8 mouse cellular contexts compared by ENCODE assay signal in the genomic region with DNA sequence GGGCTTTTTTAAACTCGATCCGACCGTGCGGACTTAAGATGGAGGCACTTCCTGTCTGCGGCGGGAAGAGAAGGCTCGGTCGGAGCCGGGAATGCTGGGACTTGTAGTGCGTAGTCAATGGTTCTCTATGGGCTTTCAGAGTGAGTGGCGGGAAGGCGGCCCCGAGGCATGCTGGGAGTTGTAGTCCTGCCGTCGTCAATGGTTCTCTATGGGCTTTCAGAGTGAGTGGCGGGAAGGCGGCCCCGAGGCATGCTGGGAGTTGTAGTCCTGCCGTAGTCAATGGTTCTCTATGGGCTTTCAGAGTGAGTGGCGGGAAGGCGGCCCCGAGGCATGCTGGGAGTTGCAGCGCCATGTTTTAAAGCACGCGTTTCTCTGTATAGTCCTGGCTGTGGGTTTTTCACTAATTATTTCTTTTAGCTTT. TPM values are rescaled to one million over a fixed set of nuclear protein-coding genes. Genes with fewer than 3 reads are reported as not detected.
DNase-seq lines count a peak whose midpoint lies in the region; ATAC-seq lines count a peak whose summit lies in the region.
"Not testable (repeated sequence)": the region's sequence is repeated elsewhere in the genome, so short reads cannot be mapped to it uniquely, and the experiment has no call there.

No protein-coding gene starts in this region.

- H3K36me3 ChIP-seq in intestine, embryonic 14.5 days (ENCODE audit: control insufficient read depth, insufficient read depth, low read length) = peaks cover 17% of the 10 kb centered on the region

- DNase-seq in adrenal gland, adult 2 months = peak; percentile 100
- peak; percentile 100 for DNase-seq in embryo, embryonic 11.5 days (ENCODE audit: low read depth, low spot score)
- DNase-seq in gastrocnemius, postnatal 25 days = peak; percentile 100
- not testable (repeated sequence) for DNase-seq in intestine, embryonic 14.5 days (ENCODE audit: low spot score)
- DNase-seq in left cerebral cortex, postnatal 10 days (ENCODE audit: extremely low spot score in 1 of 2, low spot score in 2 of 2) = peak; percentile 99 to 100
- peak; percentile 94 for DNase-seq in right cerebral cortex, postnatal 14 days
- DNase-seq in urinary bladder, postnatal 25 days (ENCODE audit: low spot score) = peak; percentile 100

- peak overlapping the region; percentile 42; the same call in 1 of the 2 replicates for H3K4me2 ChIP-seq in intestine, embryonic 14.5 days (ENCODE audit: low read length)

- H3K4me1 ChIP-seq in intestine, embryonic 14.5 days (replicated peaks; ENCODE audit: control insufficient read depth, insufficient read depth, low read length) = not testable (repeated sequence)

- H3K27me3 ChIP-seq in intestine, embryonic 14.5 days (replicated peaks; ENCODE audit: control insufficient read depth, insufficient read depth, low read length) = not testable (repeated sequence)

- H3K9ac ChIP-seq in intestine, embryonic 14.5 days (ENCODE audit: low read length) = peak overlapping the region; percentile 88

- peak overlapping the region; percentile 87 for H3K27ac ChIP-seq in intestine, embryonic 14.5 days (ENCODE audit: low read depth)

- peak; percentile 96 for ATAC-seq in intestine, embryonic 14.5 days (replicated peaks; ENCODE audit: low FRiP score, low TSS enrichment, low read depth)
- ATAC-seq in megakaryocyte progenitor cell, adult 5-6 weeks (replicated peaks; ENCODE audit: poor library complexity) = peak; percentile 76

- intact Hi-C loops in left cerebral cortex, postnatal 10 days (cut with DNase I) = not testable (repeated sequence)

- WGBS in intestine, embryonic 14.5 days = 57% methylated on average over 25 of the region's 25 CpGs

- H3K4me3 ChIP-seq in intestine, embryonic 14.5 days (ENCODE audit: low read depth, low read length) = peak overlapping the region; percentile 57

- H3K9me3 ChIP-seq in intestine, embryonic 14.5 days (ENCODE audit: control insufficient read depth, low read length) = peaks cover 32% of the 10 kb centered on the region

RNA-seq across cellular contexts. Expression of gene Gm21887, which starts 0.4 kb away (rescaled TPM):
- 100 to 1,000 TPM in 1 of 2 experiments, 10 to 100 TPM in 1; 67.4 to 241 TPM for total RNA-seq in adrenal gland, adult 2 months (2021)
- 957 and 2,016 TPM in 2 replicates for polyA plus RNA-seq in adrenal gland, adult 2 months (2012; rRNA removed)
- 10 to 100 TPM; 31.6 to 43.1 TPM for total RNA-seq in gastrocnemius, postnatal 25 days (2021)
- polyA plus RNA-seq in intestine, embryonic 14.5 days (2014; fragmentation: Nextera tagmentation; extraction: Ambion mirVana) = 223 and 261 TPM in 2 replicates
- 100 to 1,000 TPM; 164 to 223 TPM for total RNA-seq in left cerebral cortex, postnatal 10 days (2021)
- 69.2 and 81.4 TPM in 2 replicates for total RNA-seq in megakaryocyte progenitor cell, adult 5-6 weeks (2015)
- total RNA-seq in megakaryocyte progenitor cell, adult 5-6 weeks (2017) = 171 and 231 TPM in 2 replicates
